24 mouse cellular contexts compared by ENCODE assay signal in genomic region chr6:24167734-24168327, GRCm38 (mm10). TPM values are rescaled to one million over a fixed set of nuclear protein-coding genes. Genes with fewer than 3 reads are reported as not detected.
DNase-seq lines count a peak whose midpoint lies in the region; ATAC-seq and TF ChIP-seq lines count a peak whose summit lies in the region.
"Had no signal": no experiment of that assay in that cellular context is flagged by ENCODE, and none has a peak within 500 bp of the region (broad histone marks: within the 10 kb centered on the region; RNA-seq: fewer than 3 reads in every experiment).

Gene Slc13a1, minus strand, starts transcription at chr6:24168092.

- ATAC-seq in kidney, embryonic 15.5 days (replicated peaks; ENCODE audit: low FRiP score) = no peak
- ATAC-seq in forebrain, embryonic 12.5 days (ENCODE audit: low FRiP score) = no peak
- ATAC-seq: forebrain, embryonic 13.5 days; forebrain, postnatal 0 days had no signal

- H3K4me2 ChIP-seq in kidney, embryonic 15.5 days = no peak within 1 kb of the TSS
- no peak within 1 kb of the TSS for H3K4me2 ChIP-seq in forebrain, embryonic 12.5 days
- H3K4me2 ChIP-seq: embryonic facial prominence, embryonic 13.5 days; forebrain, embryonic 13.5 days; heart, embryonic 12.5 days; hindbrain, embryonic 14.5 days had no signal

- no peak for DNase-seq in cerebellum, adult 2 months
- no peak for DNase-seq in cerebellum, adult 11 months
- DNase-seq in kidney, adult 2 months = peak; percentile 74
- DNase-seq in kidney, postnatal 36 days = peak; percentile 44 to 47
- DNase-seq in yolk sac, embryonic 10.5 days (ENCODE audit: low spot score) = no peak
- DNase-seq: adrenal gland, adult 8-10 months; adrenal gland, postnatal 36 days; B cell, adult 2 months; cerebellum, adult 11-12 months; cerebellum, adult 9-11 months; cerebellum, postnatal 36 days; forebrain, postnatal 0 days; gastrocnemius, adult 2 months; gastrocnemius, postnatal 25 days had no signal

- no peak for TF ChIP-seq CTCF in cerebellum, adult 2 months (IDR thresholded peaks at IDR 0.05; ENCODE audit: borderline replicate concordance, insufficient read depth, low read depth, low read length)
- no peak for TF ChIP-seq CTCF in kidney, adult 2 months (conservative IDR thresholded peaks at IDR 0.05; ENCODE audit: insufficient read depth, insufficient read length, low read depth, low read length)

- no peak for TF ChIP-seq POLR2A in cerebellum, adult 2 months (IDR thresholded peaks at IDR 0.05; ENCODE audit: borderline replicate concordance, insufficient read depth, low read length)
- no peak for TF ChIP-seq POLR2A in kidney, adult 2 months (IDR thresholded peaks at IDR 0.05; ENCODE audit: low read depth, low read length)

- no peaks in the 10 kb centered on the region for H3K27me3 ChIP-seq in cerebellum, adult 2 months (ENCODE audit: control insufficient read depth, insufficient read depth, low read length)
- H3K27me3 ChIP-seq in kidney, adult 2 months (replicated peaks; ENCODE audit: control insufficient read depth, insufficient read depth, low read length) = no peaks in the 10 kb centered on the region
- H3K27me3 ChIP-seq in kidney, embryonic 15.5 days = no peaks in the 10 kb centered on the region
- no peaks in the 10 kb centered on the region for H3K27me3 ChIP-seq in forebrain, embryonic 12.5 days
- H3K27me3 ChIP-seq: embryonic facial prominence, embryonic 13.5 days; forebrain, embryonic 13.5 days; heart, embryonic 12.5 days had no signal

- no peaks in the 10 kb centered on the region for H3K36me3 ChIP-seq in kidney, adult 2 months (ENCODE audit: control insufficient read depth, insufficient read depth, low read length)
- H3K36me3 ChIP-seq in kidney, embryonic 15.5 days = no peaks in the 10 kb centered on the region
- no peaks in the 10 kb centered on the region for H3K36me3 ChIP-seq in forebrain, embryonic 12.5 days (replicated peaks)
- H3K36me3 ChIP-seq: embryonic facial prominence, embryonic 13.5 days; G1E; heart, embryonic 12.5 days; hindbrain, embryonic 10.5 days had no signal

- no peaks in the 10 kb centered on the region; the same call in 1 of the 2 replicates for H3K4me1 ChIP-seq in cerebellum, adult 2 months (ENCODE audit: control insufficient read depth, insufficient read depth, low read length)
- peaks cover 10% of the 10 kb centered on the region; the same call in 1 of the 2 replicates for H3K4me1 ChIP-seq in kidney, adult 2 months (ENCODE audit: control insufficient read depth, insufficient read depth, low read length)
- no peaks in the 10 kb centered on the region for H3K4me1 ChIP-seq in kidney, embryonic 15.5 days
- no peaks in the 10 kb centered on the region for H3K4me1 ChIP-seq in forebrain, embryonic 12.5 days
- H3K4me1 ChIP-seq: forebrain, embryonic 13.5 days; heart, embryonic 12.5 days; hindbrain, embryonic 10.5 days had no signal

- peak within 1 kb of the TSS; percentile 43; the same call in 1 of the 2 replicates for H3K27ac ChIP-seq in cerebellum, adult 2 months (ENCODE audit: insufficient read depth, low read length)
- peak within 1 kb of the TSS; percentile 99 for H3K27ac ChIP-seq in kidney, adult 2 months (ENCODE audit: insufficient read depth, low read depth, low read length)
- H3K27ac ChIP-seq in kidney, embryonic 15.5 days = no peak within 1 kb of the TSS
- no peak within 1 kb of the TSS for H3K27ac ChIP-seq in forebrain, embryonic 12.5 days
- H3K27ac ChIP-seq: embryonic facial prominence, embryonic 13.5 days; forebrain, embryonic 13.5 days; gastrocnemius, adult 2 months; hindbrain, embryonic 10.5 days; hindbrain, embryonic 14.5 days had no signal

- H3K4me3 ChIP-seq in cerebellum, adult 2 months (replicated peaks; ENCODE audit: insufficient read depth, low read depth, low read length) = no peak within 1 kb of the TSS
- H3K4me3 ChIP-seq in kidney, adult 2 months (ENCODE audit: insufficient read depth, low read depth, low read length) = peak within 1 kb of the TSS; percentile 99
- H3K4me3 ChIP-seq in kidney, embryonic 15.5 days (replicated peaks) = no peak within 1 kb of the TSS
- no peak within 1 kb of the TSS for H3K4me3 ChIP-seq in forebrain, embryonic 12.5 days (replicated peaks)
- H3K4me3 ChIP-seq: embryonic facial prominence, embryonic 13.5 days; forebrain, embryonic 13.5 days; gastrocnemius, adult 2 months; heart, embryonic 12.5 days; hindbrain, embryonic 10.5 days had no signal

- no peak within 1 kb of the TSS for H3K9ac ChIP-seq in kidney, embryonic 15.5 days
- H3K9ac ChIP-seq in forebrain, embryonic 12.5 days = no peak within 1 kb of the TSS
- H3K9ac ChIP-seq: embryonic facial prominence, embryonic 13.5 days; forebrain, embryonic 13.5 days; forebrain, postnatal 0 days; heart, embryonic 12.5 days; hindbrain, embryonic 14.5 days had no signal

- no peaks in the 10 kb centered on the region for H3K9me3 ChIP-seq in kidney, embryonic 15.5 days (replicated peaks)
- no peaks in the 10 kb centered on the region for H3K9me3 ChIP-seq in forebrain, embryonic 12.5 days
- H3K9me3 ChIP-seq: embryonic facial prominence, embryonic 13.5 days; forebrain, embryonic 13.5 days; G1E; heart, embryonic 12.5 days; hindbrain, embryonic 10.5 days had no signal

- WGBS in cerebellum, adult 2 months = 98% methylated on average over 5 of the region's 5 CpGs
- 54% methylated on average over 5 of the region's 5 CpGs for WGBS in kidney, adult 2 months
- 89% methylated on average over 5 of the region's 5 CpGs for whole genome bisulfite sequencing in kidney, embryonic 15.5 days
- WGBS in forebrain, embryonic 12.5 days = 90% methylated on average over 5 of the region's 5 CpGs

RNA-seq across cellular contexts. Expression of gene Slc13a1, which starts in this region (rescaled TPM):
- polyA plus RNA-seq in cerebellum, adult 2 months (2012; rRNA removed) = 1.7 and 2.1 TPM in 2 replicates
- polyA plus RNA-seq in kidney, adult 2 months (2012; rRNA removed) = 219 and 268 TPM in 2 replicates
- 3.3 and 4.2 TPM in 2 replicates for polyA plus RNA-seq in kidney, embryonic 15.5 days (2015; fragmentation: Nextera tagmentation; extraction: Ambion mirVana)
- polyA plus RNA-seq in forebrain, embryonic 12.5 days (2016; fragmentation: Nextera tagmentation; extraction: Ambion mirVana) = 0.11 TPM in 1 of 2 replicates, not detected in the other
- polyA plus RNA-seq: brain, embryonic 14.5 days; CD4-positive, CD25-positive, alpha-beta regulatory T cell, adult 4 months; embryonic facial prominence, embryonic 13.5 days; G1E; heart, embryonic 12.5 days had no signal

Comparison
In these comparisons a context has a peak if more than half of its experiments do, and no peak if none do; other contexts are left out.
1. RNA of gene Slc13a1 (polyA plus RNA-seq): 219 to 268 TPM in kidney, adult 2 months; 3.3 to 4.2 TPM in kidney, embryonic 15.5 days, 1.7 to 2.1 TPM in cerebellum, adult 2 months and 0.11 TPM in forebrain, embryonic 12.5 days; every median in the first group is over 10 times any median in the second.
2. H3K27ac ChIP-seq: peak in cerebellum, adult 2 months (single experiment) and kidney, adult 2 months (single experiment); none in kidney, embryonic 15.5 days (single experiment) and forebrain, embryonic 12.5 days (single experiment).
3. DNase-seq: peak in kidney, adult 2 months (single experiment) and kidney, postnatal 36 days (2 of 2); none in cerebellum, adult 2 months (0 of 2), cerebellum, adult 11 months (single experiment) and yolk sac, embryonic 10.5 days (single experiment).